Mouse (Mus musculus) MEL (cell line): ENCODE measurements at regions not wholly inside any gene's neighbourhood (a gene's known extent, or its start where the extent isn't known, plus 50 kb on each side); places are given as distances from the start of the nearest gene placed in this dataset.

Experiments used
- CTCF ChIP-seq, 3 experiments: IDR thresholded peaks in 2 of 3; conservative IDR thresholded peaks in 1 of 3; 2 replicates each; pipeline ENCODE4 v1.5.1; 2011 to 2012; ENCODE audit warnings: low read length in 3 of 3, low read depth in 2 of 3, mild to moderate bottlenecking in 2 of 3, improper control_type of control experiment in 1 of 3, inconsistent platforms in 1 of 3, mixed read lengths in 1 of 3, moderate library complexity in 1 of 3; ENCODE audit not compliant: control insufficient read depth in 1 of 3, insufficient read depth in 1 of 3, poor library complexity in 1 of 3, severe bottlenecking in 1 of 3
- JUND ChIP-seq: IDR thresholded peaks from 2 replicates; pipeline ENCODE4 v1.6.1; 2011; ENCODE audit warnings: low read depth, mild to moderate bottlenecking, improper control_type of control experiment, low read length
- MAFK ChIP-seq: IDR thresholded peaks from 2 replicates; pipeline ENCODE4 v1.6.1; 2011; ENCODE audit warnings: low read depth, mild to moderate bottlenecking, low read length, improper control_type of control experiment, borderline replicate concordance
- USF2 ChIP-seq, 2 experiments: IDR thresholded peaks; 2 replicates each; pipeline ENCODE4 v1.6.1; 2011 to 2012; ENCODE audit warnings: improper control_type of control experiment in 2 of 2, low read length in 2 of 2, borderline replicate concordance in 1 of 2, inconsistent platforms in 1 of 2, low read depth in 1 of 2, mild to moderate bottlenecking in 1 of 2; ENCODE audit not compliant: insufficient read depth in 1 of 2

DNA sequence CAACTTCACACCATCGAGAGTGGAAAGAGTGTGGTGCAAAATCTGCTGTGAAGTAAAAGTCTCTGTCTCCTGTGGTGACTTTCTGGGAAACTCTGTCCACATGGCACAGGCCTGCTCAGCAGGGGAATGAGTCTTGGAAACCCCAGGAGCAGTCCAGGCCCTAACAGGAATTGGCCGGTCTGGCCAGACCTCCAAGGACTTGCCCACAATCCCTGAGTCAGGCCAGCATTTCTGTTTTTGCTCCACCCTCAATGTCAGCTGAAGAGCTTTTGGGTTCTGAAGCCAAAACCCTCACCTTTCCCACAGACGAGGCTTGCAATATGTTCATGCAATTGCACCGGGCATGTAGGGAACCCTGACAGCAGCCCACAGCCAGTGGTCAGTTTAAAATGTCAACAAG, 365.5 kb downstream of the Setd4 start:
- TF ChIP-seq USF2 (IDR thresholded peaks at IDR 0.05; ENCODE audit: borderline replicate concordance in 1 of 2, insufficient read depth in 1 of 2, low read depth in 1 of 2, low read length in 2 of 2): no peak
- no peak for TF ChIP-seq MAFK
- no peak for TF ChIP-seq CTCF (IDR thresholded peaks at IDR 0.05 in 2 of 3, conservative IDR thresholded peaks at IDR 0.05 in 1 of 3; ENCODE audit: control insufficient read depth in 1 of 3, insufficient read depth in 1 of 3, low read depth in 2 of 3, low read length in 3 of 3, poor library complexity in 1 of 3, severe bottlenecking in 1 of 3)
- no peak for TF ChIP-seq JUND
